Comparison of ENCODE assay signal across 22 mouse cellular contexts in the genomic region with DNA sequence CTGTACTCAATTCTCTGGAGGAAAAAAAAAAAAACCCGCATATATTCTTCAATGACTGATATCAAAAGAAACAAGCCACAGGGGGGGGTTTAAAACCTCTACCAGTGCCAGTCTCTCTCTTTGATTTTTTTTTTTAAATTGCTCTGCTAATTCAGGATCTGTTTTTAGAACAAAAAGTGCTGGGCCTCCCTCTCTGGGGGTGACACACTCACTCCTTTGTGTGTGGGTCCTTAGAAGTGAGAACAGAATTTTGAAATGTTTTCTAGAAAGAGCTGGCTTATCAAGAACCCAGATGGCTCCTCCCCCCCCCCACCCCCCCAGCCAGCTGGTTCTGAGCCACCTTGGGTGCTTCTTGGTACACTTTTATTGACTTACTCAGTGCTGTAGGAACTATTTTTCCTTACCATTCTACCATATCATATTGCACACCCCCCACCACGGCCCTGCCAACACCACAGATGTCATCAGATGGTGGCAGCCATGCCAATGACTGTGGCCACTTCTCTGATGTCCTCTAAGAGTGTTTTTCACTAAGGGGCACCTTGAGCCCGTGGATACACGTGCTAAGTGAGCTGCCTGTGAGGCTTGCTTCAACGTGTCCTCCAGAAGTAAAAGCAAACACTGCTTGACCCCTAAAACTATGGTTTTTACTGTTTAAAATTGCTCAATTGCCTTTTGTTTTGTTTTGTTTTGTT.
DNase-seq lines count a peak whose midpoint lies in the region; ATAC-seq and TF ChIP-seq lines count a peak whose summit lies in the region.
"Had no signal": no experiment of that assay in that cellular context is flagged by ENCODE, and none has a peak within 500 bp of the region (broad histone marks: within the 10 kb centered on the region; RNA-seq: fewer than 3 reads in every experiment).

No protein-coding gene starts in this region.

- WGBS in heart, embryonic 12.5 days: 48% methylated on average over 5 of the region's 5 CpGs
- 45% methylated on average over 5 of the region's 5 CpGs for WGBS in heart, postnatal 0 days

- no peak for TF ChIP-seq EP300 in heart, postnatal 0 days (IDR thresholded peaks at IDR 0.05; ENCODE audit: low read depth)
- no peak for TF ChIP-seq EP300 in CH12.LX (IDR thresholded peaks at IDR 0.05; ENCODE audit: low read length)

- dilution Hi-C loops in CH12.LX (cut with MboI; ENCODE audit: extremely low pct_ligation_motif_present, extremely low pct_unique_long_range_greater_than_20kb, low sequenced_read_pairs): no loop called here

- no peak for TF ChIP-seq CTCF in heart, postnatal 0 days (IDR thresholded peaks at IDR 0.05; ENCODE audit: low read depth)
- TF ChIP-seq CTCF in CH12.LX (conservative IDR thresholded peaks at IDR 0.05 in 1 of 2, IDR thresholded peaks at IDR 0.05 in 1 of 2; ENCODE audit: low read depth in 2 of 2, low read length in 2 of 2): no peak

- H3K4me1 ChIP-seq in heart, embryonic 12.5 days (replicated peaks): peaks cover 47% of the 10 kb centered on the region
- H3K4me1 ChIP-seq in heart, postnatal 0 days (ENCODE audit: control insufficient read depth, insufficient read depth): peaks cover 11% of the 10 kb centered on the region; the same call in 1 of the 2 replicates
- peaks cover 0 to 10% of the 10 kb centered on the region in 2 experiments; a peak in 2 of 4 replicates for H3K4me1 ChIP-seq in CH12.LX (ENCODE audit: control insufficient read depth in 1 of 2, insufficient read depth in 2 of 2)
- H3K4me1 ChIP-seq: embryonic facial prominence, embryonic 15.5 days had no signal

- TF ChIP-seq RAD21 in CH12.LX (IDR thresholded peaks at IDR 0.05; ENCODE audit: low read depth, low read length): no peak

- H3K9ac ChIP-seq in heart, embryonic 12.5 days: no peak overlapping the region
- H3K9ac ChIP-seq in heart, postnatal 0 days (replicated peaks; ENCODE audit: low read depth, low read length): no peak overlapping the region
- no peak overlapping the region for H3K9ac ChIP-seq in CH12.LX (ENCODE audit: insufficient read depth, low read depth)
- H3K9ac ChIP-seq: embryonic facial prominence, embryonic 15.5 days; hindbrain, embryonic 14.5 days; intestine, embryonic 15.5 days had no signal

- in situ Hi-C loops in CH12.LX (cut with MboI; ENCODE audit: low pct_ligation_motif_present, low pct_unique_long_range_greater_than_20kb, low sequenced_read_pairs): no loop called here

- H3K79me2 ChIP-seq in CH12.LX (replicated peaks; ENCODE audit: control insufficient read depth, extremely low read depth, insufficient read depth, poor library complexity, severe bottlenecking): no peaks in the 10 kb centered on the region

- H3K9me3 ChIP-seq in heart, embryonic 12.5 days (replicated peaks): no peaks in the 10 kb centered on the region
- no peaks in the 10 kb centered on the region for H3K9me3 ChIP-seq in heart, postnatal 0 days (replicated peaks; ENCODE audit: control insufficient read depth, low read length)
- H3K9me3 ChIP-seq in CH12.LX (replicated peaks; ENCODE audit: low read length): no peaks in the 10 kb centered on the region
- H3K9me3 ChIP-seq: embryonic facial prominence, embryonic 15.5 days; forebrain, embryonic 10.5 days; hindbrain, embryonic 10.5 days; intestine, embryonic 15.5 days had no signal

- no peak for TF ChIP-seq POLR2A in CH12.LX (IDR thresholded peaks at IDR 0.05; ENCODE audit: low read depth, low read length)

- H3K27ac ChIP-seq in heart, embryonic 12.5 days (ENCODE audit: poor library complexity, severe bottlenecking): no peak overlapping the region
- H3K27ac ChIP-seq in heart, postnatal 0 days (ENCODE audit: low read depth): no peak overlapping the region
- H3K27ac ChIP-seq in CH12.LX (ENCODE audit: insufficient read depth, low read depth): no peak overlapping the region
- H3K27ac ChIP-seq: embryonic facial prominence, embryonic 15.5 days; forebrain, embryonic 10.5 days; heart, adult 2 months; hindbrain, embryonic 14.5 days; intestine, embryonic 15.5 days had no signal

- H3K4me2 ChIP-seq in heart, embryonic 12.5 days: no peak overlapping the region
- H3K4me2 ChIP-seq in heart, postnatal 0 days (ENCODE audit: low read depth, low read length): peak overlapping the region; percentile 18; the same call in 1 of the 2 replicates
- H3K4me2 ChIP-seq in CH12.LX (ENCODE audit: insufficient read depth, low read depth, poor library complexity, severe bottlenecking): no peak overlapping the region
- H3K4me2 ChIP-seq: embryonic facial prominence, embryonic 15.5 days; hindbrain, embryonic 14.5 days had no signal

- peak; percentile 48 to 50 for DNase-seq in cerebellum, postnatal 14 days
- DNase-seq in cerebellum, adult 11-12 months: no peak
- peak; percentile 69 for DNase-seq in heart, adult 11 months
- DNase-seq in heart, postnatal 0 days (ENCODE audit: low spot score): no peak
- DNase-seq in heart, postnatal 4 days: no peak
- no peak for DNase-seq in CH12.LX (ENCODE audit: extremely low read depth)
- no peak for DNase-seq in ovary, postnatal 36 days (ENCODE audit: low spot score)
- DNase-seq: adrenal gland, postnatal 14 days; cerebellum, adult 9-11 months; embryo, embryonic 11 days; gastrocnemius, postnatal 10 days; heart, adult 2 months; kidney, adult 18-20 months had no signal

- no peaks in the 10 kb centered on the region for H3K27me3 ChIP-seq in heart, embryonic 12.5 days (replicated peaks)
- H3K27me3 ChIP-seq in heart, postnatal 0 days (ENCODE audit: control insufficient read depth, insufficient read depth, low read length): no peaks in the 10 kb centered on the region
- no peaks in the 10 kb centered on the region for H3K27me3 ChIP-seq in CH12.LX (replicated peaks)
- H3K27me3 ChIP-seq: embryonic facial prominence, embryonic 15.5 days; intestine, embryonic 15.5 days; Patski had no signal

- ATAC-seq in heart, embryonic 12.5 days (ENCODE audit: insufficient number of reproducible peaks, low FRiP score): no peak
- no peak for ATAC-seq in heart, postnatal 0 days (ENCODE audit: insufficient read depth, low read depth)
- ATAC-seq: activated CD4-positive, CD25-positive, alpha-beta regulatory T cell, adult 4 months; intestine, embryonic 15.5 days; Patski had no signal

- no peak overlapping the region for H3K4me3 ChIP-seq in heart, embryonic 12.5 days
- H3K4me3 ChIP-seq in heart, postnatal 0 days (ENCODE audit: low read depth, low read length): no peak overlapping the region
- no peak overlapping the region for H3K4me3 ChIP-seq in CH12.LX (replicated peaks in 1 of 3; ENCODE audit: low read depth in 2 of 3, low read length in 2 of 3, poor library complexity in 1 of 3)
- H3K4me3 ChIP-seq: embryonic facial prominence, embryonic 15.5 days; erythroblast, embryonic 14.5 days; forebrain, embryonic 10.5 days; heart, adult 2 months; hindbrain, embryonic 10.5 days; intestine, embryonic 15.5 days had no signal

- no peaks in the 10 kb centered on the region for H3K36me3 ChIP-seq in heart, embryonic 12.5 days
- H3K36me3 ChIP-seq in heart, postnatal 0 days (replicated peaks; ENCODE audit: control insufficient read depth, insufficient read depth, low read length): no peaks in the 10 kb centered on the region
- peaks cover 0 to 3% of the 10 kb centered on the region in 2 experiments for H3K36me3 ChIP-seq in CH12.LX (replicated peaks in 1 of 2; ENCODE audit: control insufficient read depth in 1 of 2, insufficient read depth in 1 of 2, low read length in 1 of 2)
- H3K36me3 ChIP-seq: embryonic facial prominence, embryonic 15.5 days; forebrain, embryonic 10.5 days; hindbrain, embryonic 10.5 days; intestine, embryonic 15.5 days had no signal

TF ChIP-seq in CH12.LX, 34 proteins besides CTCF, POLR2A, EP300 and RAD21:
- TF ChIP-seq MAFK (IDR thresholded peaks at IDR 0.05; ENCODE audit: insufficient replicate concordance, low read length) (no peak), ELF1 (IDR thresholded peaks at IDR 0.05; ENCODE audit: low read depth, low read length) (no peak), ZNF384 (IDR thresholded peaks at IDR 0.05; ENCODE audit: low read depth, low read length) (peak; percentile 56; the same call in 1 of the 2 replicates), ZMIZ1 (IDR thresholded peaks at IDR 0.05; ENCODE audit: low read depth, low read length) (no peak)

Comparison
In these comparisons a context has a peak if more than half of its experiments do, and no peak if none do; other contexts are left out.
1. DNase-seq: peak in cerebellum, postnatal 14 days (2 of 2) and heart, adult 11 months (single experiment); none in cerebellum, adult 11-12 months (single experiment), heart, postnatal 0 days (single experiment), heart, postnatal 4 days (single experiment), CH12.LX (single experiment) and ovary, postnatal 36 days (single experiment).